Comparison of ENCODE assay signal across 14 mouse cellular contexts in the genomic region with DNA sequence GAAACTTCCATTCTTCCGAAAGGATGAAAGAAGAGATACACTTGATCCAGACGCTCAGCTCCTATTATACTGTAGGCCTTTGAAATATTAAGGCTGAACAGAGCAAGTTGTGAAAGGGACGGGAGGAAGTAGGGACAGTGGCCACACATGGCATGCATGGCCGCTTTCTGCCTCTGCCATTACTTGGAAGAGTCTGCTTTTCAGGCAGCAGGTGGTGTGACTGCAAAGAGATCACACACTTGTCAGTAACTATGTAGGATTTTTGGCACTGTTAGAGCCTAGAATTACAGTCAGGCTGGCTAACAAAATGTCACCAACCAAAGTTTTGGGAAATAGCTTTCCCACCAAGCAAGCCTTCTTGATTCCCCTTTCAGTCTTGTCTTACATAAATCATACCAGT.
"Had no signal": no experiment of that assay in that cellular context is flagged by ENCODE, and none has a peak within 500 bp of the region (broad histone marks: within the 10 kb centered on the region; RNA-seq: fewer than 3 reads in every experiment).

No protein-coding gene starts in this region.

- ATAC-seq: liver, postnatal 0 days; midbrain, embryonic 15.5 days had no signal

- DNase-seq: layer of hippocampus, postnatal 36 days; liver; liver, embryonic 13.5 days; liver, postnatal 0 days; thymus, adult 18-20 months; thymus, postnatal 14 days had no signal

- H3K4me1 ChIP-seq: limb, embryonic 12.5 days; liver, embryonic 13.5 days; midbrain, embryonic 15.5 days; neural tube, embryonic 12.5 days had no signal

- H3K36me3 ChIP-seq: limb, embryonic 12.5 days; liver, embryonic 13.5 days; lung, embryonic 15.5 days; midbrain, embryonic 15.5 days; neural tube, embryonic 12.5 days had no signal

- H3K9ac ChIP-seq: limb, embryonic 12.5 days; liver, embryonic 13.5 days; liver, postnatal 0 days; lung, embryonic 15.5 days; midbrain, embryonic 15.5 days; neural tube, embryonic 12.5 days had no signal

- H3K4me2 ChIP-seq: limb, embryonic 12.5 days; liver, embryonic 13.5 days; lung, embryonic 15.5 days; midbrain, embryonic 11.5 days; midbrain, embryonic 15.5 days; neural tube, embryonic 12.5 days had no signal

- H3K4me3 ChIP-seq: limb, embryonic 12.5 days; liver, embryonic 13.5 days; lung, embryonic 15.5 days; megakaryocyte, embryonic 14.5 days; midbrain, embryonic 15.5 days; neural tube, embryonic 12.5 days had no signal

- H3K9me3 ChIP-seq: limb, embryonic 12.5 days; liver, embryonic 13.5 days; lung, embryonic 15.5 days; megakaryocyte, embryonic 14.5 days; midbrain, embryonic 15.5 days; neural tube, embryonic 12.5 days had no signal

- H3K27me3 ChIP-seq: limb, embryonic 12.5 days; liver, embryonic 13.5 days; lung, embryonic 15.5 days; midbrain, embryonic 15.5 days; neural tube, embryonic 12.5 days had no signal

- H3K27ac ChIP-seq: kidney, postnatal 0 days; limb, embryonic 12.5 days; liver, embryonic 13.5 days; lung, embryonic 15.5 days; macrophage; midbrain, embryonic 15.5 days; neural tube, embryonic 12.5 days had no signal
